Mouse (Mus musculus) olfactory bulb, adult 2 months (tissue): ENCODE results near the gene Cd72.

Experiments used
- CTCF ChIP-seq: fragments of 200-500 bp; IDR thresholded peaks from 2 replicates; pipeline ENCODE4 v1.5.1; 2012; ENCODE audit warnings: low read depth, mild to moderate bottlenecking, low read length, moderate library complexity; ENCODE audit not compliant: insufficient read depth
- POLR2A ChIP-seq: fragments of 200-500 bp; IDR thresholded peaks from 2 replicates; pipeline ENCODE4 v1.6.1; 2012; ENCODE audit warnings: mild to moderate bottlenecking, low read depth, low read length, moderate library complexity; ENCODE audit not compliant: insufficient read depth

- TF ChIP-seq CTCF: no peak
- TF ChIP-seq POLR2A: no peak
Observed at GRCm38 (mm10) chr4:43497946-43498345, 43.5 kb upstream of the Cd72 start.
